Mouse (Mus musculus): ENCODE data around the gene Sox30.
"Not testable (repeated sequence)": the region's sequence is repeated elsewhere in the genome, so short reads cannot be mapped to it uniquely, and the experiment has no call there.

The Sox30 gene

GRCm38 (mm10) chr11:46020246-46020645, 40.1 kb downstream of the Sox30 start:
- no peak for DNase-seq (ENCODE audit: low spot score)

- no peak for DNase-seq (ENCODE audit: low spot score)
Observed at GRCm38 (mm10) chr11:46021850-46022249, 41.7 kb downstream of the Sox30 start.

- no peak for DNase-seq (ENCODE audit: low spot score)
Observed at GRCm38 (mm10) chr11:46022983-46023382, 42.9 kb downstream of the Sox30 start.

GRCm38 (mm10) chr11:46025962-46026392, 45.9 kb downstream of the Sox30 start:
- no peak for DNase-seq (ENCODE audit: low spot score)

- no peak for DNase-seq (ENCODE audit: low spot score)
Observed at GRCm38 (mm10) chr11:46027952-46028814, 48.1 kb downstream of the Sox30 start.

- no peak for DNase-seq (ENCODE audit: low spot score)
Observed at GRCm38 (mm10) chr11:46029485-46029884, 49.4 kb downstream of the Sox30 start.

GRCm38 (mm10) chr11:46030026-46030425, 49.9 kb downstream of the Sox30 start:
- no peak for DNase-seq (ENCODE audit: low spot score)

- peak; percentile 4 for DNase-seq (ENCODE audit: low spot score)
Observed at GRCm38 (mm10) chr11:46031470-46031869, 51.4 kb downstream of the Sox30 start.

- DNase-seq (ENCODE audit: low spot score), result no peak
Observed at GRCm38 (mm10) chr11:46032956-46033355, 52.8 kb downstream of the Sox30 start.

- DNase-seq (ENCODE audit: low spot score), result no peak
Observed at GRCm38 (mm10) chr11:46036374-46036773, 56.3 kb downstream of the Sox30 start.

GRCm38 (mm10) chr11:46038901-46039300, 58.8 kb downstream of the Sox30 start:
- DNase-seq (ENCODE audit: low spot score), result no peak

- no peak for DNase-seq (ENCODE audit: low spot score)
Observed at GRCm38 (mm10) chr11:46039335-46039734, 59.2 kb downstream of the Sox30 start.

- DNase-seq (ENCODE audit: low spot score), result no peak
Observed at GRCm38 (mm10) chr11:46040841-46041556, 60.9 kb downstream of the Sox30 start.

GRCm38 (mm10) chr11:46041607-46042267, 61.6 kb downstream of the Sox30 start:
- DNase-seq (ENCODE audit: low spot score), result no peak

- DNase-seq (ENCODE audit: low spot score), result no peak
Observed at GRCm38 (mm10) chr11:46044781-46045180, 64.7 kb downstream of the Sox30 start.

GRCm38 (mm10) chr11:46047264-46047663, 67.2 kb downstream of the Sox30 start:
- DNase-seq (ENCODE audit: low spot score), result no peak

GRCm38 (mm10) chr11:46052105-46052659, 72.1 kb downstream of the Sox30 start, which contains the start of gene Gm12166:
TSS of gene Gm12166 (minus strand) at chr11:46052321.
- peak; percentile 30 for DNase-seq (ENCODE audit: low spot score)

- not testable (repeated sequence) for DNase-seq (ENCODE audit: low spot score)
Observed at GRCm38 (mm10) chr11:46053457-46053856, 73.3 kb downstream of the Sox30 start.

- DNase-seq (ENCODE audit: low spot score), result no peak
Observed at GRCm38 (mm10) chr11:46054311-46054710, 74.2 kb downstream of the Sox30 start.

GRCm38 (mm10) chr11:46054911-46055895, 75.1 kb downstream of the Sox30 start:
- no peak for DNase-seq (ENCODE audit: low spot score)
